Mouse (Mus musculus): ENCODE measurements at regions not wholly inside any gene's neighbourhood (a gene's known extent, or its start where the extent isn't known, plus 50 kb on each side); places are given as distances from the start of the nearest gene placed in this dataset.

- DNase-seq (ENCODE audit: low spot score), result peak; percentile 84
These were observed 3638.1 kb upstream of the Gm7489 start for GRCm38 (mm10) chr15:50246418-50247186.

GRCm38 (mm10) chr15:50260057-50260456, 3624.6 kb upstream of the Gm7489 start:
- DNase-seq (ENCODE audit: low spot score), result no peak

GRCm38 (mm10) chr15:50261245-50261872, 3623.3 kb upstream of the Gm7489 start:
- DNase-seq (ENCODE audit: low spot score), result peak; percentile 91

- peak; percentile 69 for DNase-seq (ENCODE audit: low spot score)
These were observed 3617.2 kb upstream of the Gm7489 start for GRCm38 (mm10) chr15:50267542-50267941.

- DNase-seq (ENCODE audit: low spot score), result peak; percentile 65
These were observed 3613.1 kb upstream of the Gm7489 start for GRCm38 (mm10) chr15:50271646-50272045.

- DNase-seq (ENCODE audit: low spot score), result no peak
These were observed 3602.1 kb upstream of the Gm7489 start for GRCm38 (mm10) chr15:50282576-50282975.

- DNase-seq (ENCODE audit: low spot score), result peak; percentile 52
These were observed 3601.2 kb upstream of the Gm7489 start for GRCm38 (mm10) chr15:50283491-50283890.

- no peak for DNase-seq (ENCODE audit: low spot score)
These were observed 3582.9 kb upstream of the Gm7489 start for GRCm38 (mm10) chr15:50301831-50302230.

- no peak for DNase-seq (ENCODE audit: low spot score)
These were observed 3580.6 kb upstream of the Gm7489 start for GRCm38 (mm10) chr15:50304085-50304484.

- peak; percentile 15 for DNase-seq (ENCODE audit: low spot score)
These were observed 3563.9 kb upstream of the Gm7489 start for GRCm38 (mm10) chr15:50320796-50321195.

GRCm38 (mm10) chr15:50345536-50345935, 3539.2 kb upstream of the Gm7489 start:
- no peak for DNase-seq (ENCODE audit: low spot score)

- no peak for DNase-seq (ENCODE audit: low spot score)
These were observed 3537.8 kb upstream of the Gm7489 start for GRCm38 (mm10) chr15:50346953-50347352.

GRCm38 (mm10) chr15:50360033-50360988, 3524.4 kb upstream of the Gm7489 start:
- peak; percentile 27 for DNase-seq (ENCODE audit: low spot score)

- DNase-seq (ENCODE audit: low spot score), result no peak
These were observed 3523.4 kb upstream of the Gm7489 start for GRCm38 (mm10) chr15:50361334-50361733.

GRCm38 (mm10) chr15:50361751-50362507, 3522.8 kb upstream of the Gm7489 start:
- peak; percentile 77 for DNase-seq (ENCODE audit: low spot score)

- no peak for DNase-seq (ENCODE audit: low spot score)
These were observed 3484.5 kb upstream of the Gm7489 start for GRCm38 (mm10) chr15:50400006-50400781.

GRCm38 (mm10) chr15:50401386-50401785, 3483.3 kb upstream of the Gm7489 start:
- DNase-seq (ENCODE audit: low spot score), result no peak

- DNase-seq (ENCODE audit: low spot score), result no peak
These were observed 3482.2 kb upstream of the Gm7489 start for GRCm38 (mm10) chr15:50402551-50402950.

GRCm38 (mm10) chr15:50403883-50404282, 3480.8 kb upstream of the Gm7489 start:
- peak; percentile 10 for DNase-seq (ENCODE audit: low spot score)

- DNase-seq (ENCODE audit: low spot score), result peak; percentile 28
These were observed 3475.7 kb upstream of the Gm7489 start for GRCm38 (mm10) chr15:50408985-50409384.

GRCm38 (mm10) chr15:50417641-50418040, 3467.1 kb upstream of the Gm7489 start:
- no peak for DNase-seq (ENCODE audit: low spot score)
